Mouse (Mus musculus): ENCODE measurements around the gene Klc4.

Klc4 gene

DNA sequence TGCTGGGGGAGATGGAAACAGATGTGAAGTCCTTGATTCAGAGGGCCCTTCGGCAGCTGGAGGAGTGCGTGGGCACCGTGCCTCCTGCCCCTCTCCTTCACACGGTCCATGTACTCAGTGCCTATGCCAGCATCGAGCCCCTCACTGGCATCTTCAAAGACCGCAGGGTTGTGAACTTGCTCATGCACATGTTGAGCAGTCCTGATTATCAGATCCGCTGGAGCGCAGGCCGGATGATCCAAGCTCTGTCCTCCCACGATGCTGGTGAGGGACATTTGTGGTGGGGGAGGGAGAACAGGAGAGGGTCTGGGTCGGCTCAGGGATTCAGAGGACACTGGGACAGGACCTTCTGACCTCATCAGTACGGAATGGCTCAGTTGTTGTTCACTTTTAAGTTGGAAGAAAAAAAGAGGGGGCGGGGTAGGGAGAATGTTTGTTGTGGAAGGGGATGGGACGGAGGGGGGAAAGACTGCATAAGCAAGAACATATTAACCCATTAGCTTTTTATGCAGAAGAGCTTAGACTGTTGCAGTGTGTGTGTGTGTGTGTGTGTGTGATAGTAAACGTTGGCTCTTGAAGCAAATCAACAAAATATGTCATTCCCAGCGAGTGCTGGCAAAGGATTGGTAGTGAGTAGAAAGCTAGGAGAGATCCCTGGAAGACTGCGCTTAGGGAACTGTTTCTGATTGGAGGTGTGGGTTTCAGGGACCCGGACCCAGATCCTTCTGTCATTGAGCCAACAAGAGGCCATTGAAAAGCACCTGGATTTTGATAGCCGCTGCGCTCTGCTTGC is 6.1 kb upstream of the Klc4 start:
- DNase-seq (ENCODE audit: low read depth, low spot score) = no peak

DNA sequence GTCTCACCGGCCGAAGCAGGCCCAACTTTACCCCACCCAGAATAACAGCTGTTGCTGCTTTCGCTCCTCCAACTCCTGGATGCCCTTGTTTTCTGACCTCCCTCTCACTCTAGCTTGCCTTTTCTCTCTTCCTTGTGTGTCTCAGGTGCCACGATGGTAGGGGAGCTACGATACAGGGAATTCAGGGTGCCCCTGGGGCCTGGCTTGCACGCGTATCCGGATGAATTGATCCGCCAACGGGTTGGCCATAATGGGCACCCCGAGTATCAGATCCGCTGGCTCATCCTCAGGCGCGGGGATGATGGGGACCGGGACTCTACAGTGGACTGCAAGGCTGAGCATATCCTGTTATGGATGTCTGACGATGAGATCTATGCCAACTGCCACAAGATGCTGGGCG is 5.5 kb upstream of the Klc4 start:
- DNase-seq (ENCODE audit: low read depth, low spot score) = peak; percentile 33

DNA sequence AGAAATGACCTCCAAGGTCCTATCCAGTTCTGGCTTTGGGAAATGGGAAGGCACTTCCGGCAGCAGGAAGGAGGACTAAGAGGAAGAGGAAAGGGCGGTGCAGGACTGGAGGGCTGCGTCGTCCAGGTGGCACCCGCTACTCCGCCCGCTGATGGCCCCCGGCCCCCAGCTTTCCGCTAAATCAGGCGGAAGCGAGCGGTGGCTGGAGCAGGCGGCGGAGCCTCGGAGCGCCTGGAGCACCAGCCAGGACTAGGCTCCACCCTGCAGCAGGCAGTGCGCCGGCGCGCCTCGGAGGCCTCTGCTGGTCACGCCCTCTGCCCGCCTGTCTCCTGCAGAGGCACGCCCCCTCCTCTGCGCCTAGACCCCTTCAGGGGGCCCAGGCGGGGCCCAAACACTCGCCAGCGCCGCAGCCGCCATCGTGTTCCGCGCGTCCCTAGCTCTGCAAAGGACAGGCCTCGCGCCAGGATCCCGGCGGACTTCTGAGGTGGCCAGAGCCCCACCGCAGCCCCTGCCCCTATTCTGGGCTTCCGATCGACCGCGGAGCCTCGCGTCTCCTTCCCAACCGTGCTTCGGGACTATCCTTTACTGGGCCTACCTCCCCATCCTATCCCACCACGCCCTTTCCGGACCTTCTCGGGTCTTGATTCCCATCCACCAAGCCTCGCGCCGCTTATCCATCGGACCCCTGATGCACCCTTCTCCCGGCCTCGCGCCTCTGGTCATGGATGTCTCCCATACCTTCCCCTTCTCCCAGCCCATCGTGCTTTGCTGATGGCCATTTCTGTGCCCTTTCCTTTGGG is 4.6 kb upstream of the Klc4 start, which contains the start of gene Cul7:
Cul7 (plus strand) TSS at position 106 of the 800 bp plus-strand sequence.
- DNase-seq (ENCODE audit: low read depth, low spot score) = peak; percentile 90

DNA sequence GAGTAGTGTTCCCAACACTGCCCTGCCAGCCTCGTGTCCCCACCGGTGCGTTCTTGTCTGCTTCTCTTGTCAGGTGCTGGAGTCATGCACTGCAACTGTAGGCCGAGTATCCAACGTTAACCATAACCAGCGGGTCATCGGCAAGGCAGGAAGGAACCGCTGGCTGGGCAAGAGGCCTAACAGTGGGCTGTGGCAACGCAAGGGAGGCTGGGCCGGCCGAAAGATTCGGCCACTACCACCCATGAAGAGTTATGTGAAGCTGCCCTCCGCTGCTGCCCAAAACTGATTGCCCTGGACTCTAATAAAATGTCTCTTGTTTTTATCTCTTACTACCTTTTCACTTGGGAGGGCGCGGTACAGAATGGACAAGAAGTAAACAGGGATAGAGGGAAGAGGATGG is 4.0 kb upstream of the Klc4 start:
- DNase-seq (ENCODE audit: low read depth, low spot score) = peak; percentile 41

DNA sequence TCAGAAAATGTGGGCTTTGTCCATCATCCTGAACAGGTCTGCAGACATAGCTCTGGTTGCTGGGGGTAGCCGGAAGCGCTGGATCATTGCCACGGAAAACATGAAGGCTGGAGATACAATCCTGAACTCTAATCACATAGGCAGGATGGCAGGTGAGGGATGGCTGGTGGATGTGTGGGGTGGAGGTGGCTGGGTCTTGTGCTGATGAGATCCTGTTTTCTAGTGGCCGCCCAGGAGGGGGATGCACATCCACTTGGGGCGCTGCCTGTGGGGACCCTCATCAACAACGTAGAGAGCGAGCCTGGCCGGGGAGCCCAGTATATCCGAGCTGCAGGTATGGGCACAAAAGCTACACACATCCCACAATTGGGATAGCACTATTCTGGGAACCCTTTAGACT is 2.6 kb upstream of the Klc4 start:
- no peak for DNase-seq (ENCODE audit: low read depth, low spot score)

DNA sequence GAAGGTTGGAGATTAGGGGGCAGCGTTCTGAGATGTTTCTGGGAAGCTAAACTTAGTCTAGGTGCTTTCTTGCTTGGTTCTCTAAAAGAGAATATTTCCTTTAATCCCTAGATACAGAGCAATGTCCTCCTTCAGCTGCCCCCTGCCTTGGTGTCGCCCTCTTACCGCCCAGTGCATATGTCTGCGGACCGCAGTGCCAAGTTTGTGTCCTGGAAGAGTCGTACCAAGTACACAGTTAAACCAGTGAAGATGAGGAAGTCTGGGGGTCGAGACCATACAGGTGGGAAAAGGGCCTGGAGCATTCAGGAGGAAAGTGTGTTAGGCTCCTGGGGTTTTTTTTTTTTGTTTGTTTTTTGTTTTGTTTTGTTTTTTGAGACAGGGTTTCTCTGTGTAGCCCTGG is 1.5 kb upstream of the Klc4 start:
- no peak for DNase-seq (ENCODE audit: low read depth, low spot score)

DNA sequence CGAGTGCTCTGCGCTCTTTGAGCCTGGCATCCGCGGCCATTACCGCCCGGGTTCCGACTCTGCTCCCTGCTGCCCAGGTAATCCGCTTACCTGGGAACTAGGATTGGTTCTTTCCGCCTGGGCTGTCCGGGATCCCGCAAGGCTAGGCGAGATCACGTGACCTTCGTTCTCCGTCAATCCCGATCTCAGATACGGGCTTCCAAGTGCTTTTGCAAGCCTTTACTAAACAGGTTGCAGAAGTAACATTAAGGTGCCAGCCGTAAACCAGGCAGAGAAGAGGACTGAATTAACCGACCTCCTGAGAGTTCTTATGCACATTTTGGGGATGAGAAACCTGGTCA is 470 bp upstream of the Klc4 start:
- no peak for DNase-seq (ENCODE audit: low read depth, low spot score)

DNA sequence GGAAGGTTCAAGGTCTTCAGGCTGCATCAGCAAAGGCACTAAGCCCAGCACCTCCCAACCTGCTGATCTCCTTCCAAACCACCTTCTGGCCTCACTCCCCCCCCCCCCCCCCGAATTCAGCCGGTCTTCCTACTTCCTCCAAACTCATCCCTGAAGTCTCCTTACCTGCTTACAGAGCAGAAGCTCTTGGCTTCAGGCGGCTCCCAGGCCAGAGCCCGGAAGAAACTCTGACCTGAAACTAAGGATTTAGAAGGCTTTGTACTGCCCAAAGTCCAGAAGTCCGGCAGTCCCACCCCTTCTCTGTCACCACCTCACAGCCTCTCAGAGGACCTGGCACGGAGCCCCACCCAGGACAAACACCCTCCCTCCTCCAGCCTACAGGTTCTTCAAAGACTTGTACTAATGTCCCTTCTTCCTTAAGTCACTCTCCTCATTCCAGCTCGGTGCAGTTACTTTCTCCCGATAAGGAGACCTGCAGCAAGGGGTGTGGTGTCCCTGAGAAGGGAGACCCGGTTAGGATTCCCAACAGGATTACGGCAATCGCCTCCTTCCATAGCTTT is 826 bp downstream of the Klc4 start:
- peak; percentile 65 for DNase-seq (ENCODE audit: low read depth, low spot score)

DNA sequence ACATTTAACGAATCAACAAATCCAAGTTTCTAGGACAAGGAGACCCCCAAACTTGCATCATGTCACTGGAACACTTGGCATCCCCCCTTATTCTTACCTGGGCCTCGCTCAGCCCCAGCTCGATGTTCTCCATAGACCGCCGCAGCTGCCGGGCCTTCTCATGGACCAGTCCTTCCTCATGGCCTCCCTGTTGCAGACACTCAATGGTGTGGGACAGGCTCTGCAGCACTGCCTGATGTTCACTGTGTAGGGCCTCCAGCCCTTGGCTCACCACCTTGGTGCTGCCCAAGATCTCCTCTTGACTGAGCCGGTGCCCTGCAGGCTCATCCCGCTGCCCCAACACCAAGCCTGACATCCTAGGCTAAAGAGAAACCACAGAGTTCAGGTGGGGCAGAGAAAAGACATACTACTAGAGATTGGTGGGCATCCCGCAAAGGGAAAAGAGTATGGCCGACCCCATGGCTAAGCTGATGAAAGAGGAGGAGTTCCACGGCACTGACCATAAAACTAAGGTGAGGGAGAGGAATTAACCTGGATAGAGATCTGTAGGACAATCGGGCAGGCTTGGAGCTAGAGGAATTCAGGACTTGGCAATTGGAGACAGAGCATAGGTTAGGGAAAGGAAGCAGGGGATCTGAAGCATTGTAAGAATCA is 1.5 kb downstream of the Klc4 start:
- DNase-seq (ENCODE audit: low read depth, low spot score) = no peak

DNA sequence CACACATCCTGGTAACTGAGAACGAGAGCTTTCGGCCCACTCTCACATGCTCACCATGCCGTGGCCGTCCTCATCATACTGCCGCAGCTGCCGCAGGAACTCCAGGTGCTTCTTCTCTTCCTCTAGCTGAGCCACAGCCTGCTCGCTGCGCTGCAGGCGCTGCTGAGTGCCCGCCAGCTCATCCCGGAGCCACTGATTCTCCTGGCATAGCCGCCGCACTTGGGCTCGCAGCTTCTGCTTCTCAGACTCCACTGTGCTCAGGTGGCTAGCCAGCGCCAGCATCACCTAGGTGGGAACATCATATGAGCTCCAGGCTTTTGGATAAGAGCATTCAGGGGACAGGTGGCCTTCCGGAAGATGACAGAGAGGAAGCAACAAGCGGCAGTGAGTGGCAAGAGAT is 3.8 kb downstream of the Klc4 start:
- DNase-seq (ENCODE audit: low read depth, low spot score) = no peak

DNA sequence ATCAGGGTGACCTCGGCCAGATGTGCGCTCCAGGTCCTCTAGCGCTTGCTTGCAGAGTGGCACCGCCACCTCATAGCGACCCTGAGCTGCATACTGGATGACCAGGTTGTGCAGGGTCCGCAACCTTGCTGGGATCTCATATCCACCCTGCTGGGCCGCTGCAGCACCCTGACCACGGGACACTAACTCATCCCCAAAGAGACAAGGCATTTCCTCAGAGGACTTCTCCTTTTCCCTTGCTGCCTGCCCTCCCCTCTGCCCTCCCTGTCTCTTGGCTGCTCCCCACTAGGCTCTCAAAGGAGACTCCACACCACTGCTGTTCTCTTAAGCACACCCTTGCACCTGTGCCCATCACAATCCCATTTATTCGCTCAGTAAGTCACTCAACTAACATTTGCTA is 5.9 kb downstream of the Klc4 start:
- DNase-seq (ENCODE audit: low read depth, low spot score) = no peak

DNA sequence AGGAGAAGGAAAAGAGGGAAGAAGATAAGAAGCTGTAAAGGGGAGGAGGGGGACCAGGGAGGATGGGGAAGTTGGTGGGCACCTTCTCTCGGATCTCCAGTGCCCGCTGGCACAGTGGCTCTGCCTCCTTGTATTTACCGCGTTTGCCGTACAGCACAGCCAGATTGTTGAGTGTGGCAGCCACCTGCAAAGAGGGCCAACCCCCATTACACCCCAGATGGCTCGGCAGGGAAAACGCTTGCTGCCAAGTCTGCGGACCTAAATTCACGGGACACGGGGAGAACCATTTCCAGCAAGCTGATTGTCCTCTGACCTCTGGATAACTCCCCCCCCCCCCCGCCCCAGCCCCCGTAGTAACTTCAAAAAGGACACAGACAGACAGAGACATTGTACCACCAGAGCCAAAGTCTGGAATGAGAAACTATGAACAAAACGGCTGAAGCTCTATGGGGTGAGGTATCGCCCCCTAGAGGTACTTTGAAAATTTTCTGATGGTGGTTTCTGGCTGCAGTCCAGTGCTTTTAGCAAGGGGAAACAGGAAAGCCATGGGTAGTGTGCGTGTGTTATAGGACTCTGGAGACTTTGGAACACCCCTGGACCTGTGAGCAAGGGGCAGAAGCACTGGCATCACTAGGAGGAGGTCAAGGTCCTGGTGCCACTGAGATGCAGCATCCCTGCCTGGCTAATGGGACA is 8.8 kb downstream of the Klc4 start:
- DNase-seq (ENCODE audit: low read depth, low spot score) = peak; percentile 93

DNA sequence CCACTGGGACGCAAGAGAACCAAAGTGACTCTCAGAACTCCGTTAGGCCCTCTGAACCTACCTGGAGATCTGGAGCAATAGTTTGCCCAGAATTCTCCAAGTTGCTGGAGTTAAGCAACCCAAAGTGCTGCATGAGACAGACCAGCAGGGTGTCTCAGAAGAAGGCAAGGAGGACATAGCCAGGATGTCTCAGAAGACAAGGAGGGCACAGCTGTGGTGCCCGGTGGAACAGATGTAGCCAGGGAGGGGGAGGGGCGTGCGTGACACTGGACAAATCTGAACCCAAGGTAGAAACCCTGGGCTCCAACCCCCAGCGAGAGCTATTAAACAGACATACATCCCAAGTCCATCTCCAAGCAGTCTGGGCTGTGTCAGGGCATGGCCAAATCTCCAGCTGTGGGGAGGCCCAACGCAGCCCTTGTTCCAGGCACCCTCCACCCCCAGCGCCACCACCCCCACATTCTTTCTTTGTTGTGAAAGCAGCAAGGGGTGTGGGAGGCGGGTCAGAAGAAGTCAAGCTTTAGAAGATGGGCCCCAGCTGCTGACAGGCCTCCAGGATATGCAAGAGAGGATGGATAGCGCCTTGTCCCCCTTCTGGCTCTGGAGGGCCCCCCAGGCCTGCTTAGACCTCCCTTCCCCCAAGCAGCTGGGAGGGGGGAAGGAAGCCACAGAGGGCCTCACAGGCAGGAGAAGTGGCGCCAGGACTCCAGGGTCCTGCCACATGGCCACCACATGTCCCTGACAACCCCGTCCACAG is 16.0 kb downstream of the Klc4 start:
- peak; percentile 75 for DNase-seq (ENCODE audit: low read depth, low spot score)

DNA sequence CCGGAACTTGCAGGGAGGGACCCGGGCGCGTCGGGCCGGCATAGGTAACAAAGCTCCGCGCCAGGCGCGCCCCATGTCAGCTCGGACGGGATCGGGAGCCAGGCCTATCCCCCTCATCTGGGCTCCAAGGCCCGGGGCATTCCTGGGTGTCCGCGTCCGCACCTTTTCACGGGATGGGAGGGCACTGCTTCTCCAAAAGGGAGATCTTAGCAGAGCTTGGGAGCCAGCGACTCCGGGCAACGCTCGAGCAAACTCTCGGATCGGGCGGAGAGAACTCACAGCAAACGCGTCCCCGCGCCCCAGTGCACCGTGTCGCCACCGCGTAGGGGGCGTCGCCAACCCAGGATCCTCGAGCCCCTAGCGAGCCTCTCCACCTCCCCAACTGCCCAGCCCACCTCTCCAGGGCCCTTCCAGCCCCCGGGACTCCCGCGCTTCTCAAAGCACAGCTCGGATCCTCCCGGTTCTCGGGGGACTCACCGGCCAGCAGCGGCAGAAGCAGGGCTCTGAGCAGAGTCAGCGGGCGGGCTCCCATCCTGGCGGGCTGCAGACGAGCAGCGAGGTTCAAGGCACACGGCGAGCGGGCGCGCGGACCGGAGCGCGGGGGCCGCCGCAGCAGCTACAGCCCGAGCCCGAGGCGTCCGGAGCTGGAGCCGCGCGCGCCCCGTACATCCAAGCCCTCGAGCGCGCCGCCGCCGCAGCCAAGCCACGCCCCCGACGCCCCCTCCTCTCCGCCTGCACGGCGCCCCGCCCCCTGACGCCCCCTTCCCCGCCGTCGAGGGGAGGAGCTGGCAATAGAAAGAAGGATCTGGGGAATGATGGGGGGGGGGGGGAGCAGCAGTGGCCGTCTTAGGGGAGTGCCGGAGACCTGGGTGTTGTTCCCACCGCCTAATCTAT is 16.8 kb downstream of the Klc4 start, which contains the start of gene Ptk7:
Ptk7 (minus strand) TSS at position 714 of the 894 bp plus-strand sequence.
- peak; percentile 43 for DNase-seq (ENCODE audit: low read depth, low spot score)

DNA sequence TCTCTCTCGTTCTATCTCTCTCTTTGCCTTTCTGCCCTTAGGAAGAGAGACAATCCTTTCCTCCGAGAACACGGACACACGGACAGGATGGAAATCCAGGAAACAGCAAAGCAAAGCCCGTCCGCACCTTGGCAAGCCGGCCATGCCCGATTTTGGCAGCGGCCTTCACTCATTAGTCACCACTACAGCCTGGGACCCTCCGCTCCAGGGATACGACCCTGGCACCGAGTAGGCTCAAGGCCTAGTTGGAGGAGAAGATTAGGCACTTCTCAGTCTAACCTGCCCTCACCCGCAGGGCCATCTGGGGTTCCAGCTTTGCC is 17.4 kb downstream of the Klc4 start:
- peak; percentile 43 for DNase-seq (ENCODE audit: low read depth, low spot score)

DNA sequence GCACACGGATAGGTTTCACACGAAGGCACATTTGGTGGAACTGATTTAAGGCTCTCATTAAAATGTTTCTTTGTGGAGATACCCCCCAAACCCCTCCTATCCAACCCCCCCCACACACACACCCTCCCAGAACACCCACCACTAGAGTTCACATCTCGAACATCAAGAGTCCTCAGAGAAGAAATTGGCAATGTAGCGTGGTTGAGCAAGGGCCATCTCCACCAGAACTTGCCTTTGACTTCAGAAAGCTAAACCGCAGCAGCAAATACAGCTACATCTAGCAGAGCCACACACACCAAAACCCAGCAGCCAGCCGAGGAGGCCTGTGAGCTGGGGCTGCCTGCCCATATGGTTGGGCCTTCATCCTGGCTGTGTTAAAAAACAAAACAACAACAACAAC is 18.4 kb downstream of the Klc4 start:
- no peak for DNase-seq (ENCODE audit: low read depth, low spot score)

DNA sequence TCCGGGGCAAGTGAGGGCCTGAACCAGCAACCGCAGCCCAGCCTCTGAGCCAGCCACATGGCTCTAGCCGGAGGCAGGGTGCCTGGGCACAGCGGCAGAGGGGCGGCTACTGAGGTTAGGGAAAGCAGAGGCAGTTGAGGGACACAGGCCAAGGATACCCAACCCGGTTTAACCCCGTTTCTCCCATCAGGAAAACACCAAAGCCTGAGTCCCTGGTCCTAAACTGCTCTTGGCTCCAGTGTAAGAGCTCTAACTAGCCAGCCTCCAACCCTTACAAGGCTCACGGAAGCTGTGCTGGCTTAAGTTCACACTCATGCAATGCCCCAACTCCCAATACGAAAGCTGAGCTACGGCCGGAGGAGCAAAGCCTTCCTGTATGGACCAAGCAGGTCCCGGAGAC is 21.2 kb downstream of the Klc4 start:
- DNase-seq (ENCODE audit: low read depth, low spot score) = no peak

DNA sequence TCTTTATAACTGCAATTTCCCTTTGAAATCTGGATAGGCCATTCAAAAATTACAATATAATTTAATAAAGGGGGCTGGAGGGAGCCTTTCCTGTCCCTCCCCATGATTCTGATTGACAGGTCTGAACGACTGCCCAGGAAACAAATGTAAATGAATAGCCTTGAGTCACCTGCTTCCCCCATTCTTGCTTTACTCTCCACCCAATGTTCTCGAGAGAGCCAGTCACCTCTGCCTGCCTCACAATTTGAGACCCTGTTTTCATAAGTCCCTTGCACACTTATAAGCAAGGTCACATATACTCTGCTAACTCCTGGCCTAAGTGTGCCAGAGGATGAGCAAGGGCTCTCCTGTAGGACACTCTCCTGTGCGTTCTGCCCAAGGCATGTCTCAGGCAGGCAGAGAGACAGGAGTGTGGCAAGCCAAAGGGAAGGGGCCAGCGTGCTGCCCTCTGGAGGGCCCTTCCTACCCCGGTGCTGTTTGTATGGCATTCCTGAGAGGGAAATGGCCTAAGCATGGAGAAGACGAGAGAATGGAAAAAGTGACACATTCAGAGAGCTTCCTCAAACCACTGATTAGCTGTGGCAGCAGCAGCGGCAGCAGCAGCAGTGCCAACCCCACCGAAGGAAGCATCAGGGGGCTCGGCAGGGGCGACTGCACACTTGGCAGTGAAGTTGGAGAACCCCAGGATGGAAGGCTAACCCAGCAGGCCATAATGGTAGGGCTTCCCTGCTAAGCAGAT is 21.8 kb downstream of the Klc4 start:
- peak; percentile 69 for DNase-seq (ENCODE audit: low read depth, low spot score)

DNA sequence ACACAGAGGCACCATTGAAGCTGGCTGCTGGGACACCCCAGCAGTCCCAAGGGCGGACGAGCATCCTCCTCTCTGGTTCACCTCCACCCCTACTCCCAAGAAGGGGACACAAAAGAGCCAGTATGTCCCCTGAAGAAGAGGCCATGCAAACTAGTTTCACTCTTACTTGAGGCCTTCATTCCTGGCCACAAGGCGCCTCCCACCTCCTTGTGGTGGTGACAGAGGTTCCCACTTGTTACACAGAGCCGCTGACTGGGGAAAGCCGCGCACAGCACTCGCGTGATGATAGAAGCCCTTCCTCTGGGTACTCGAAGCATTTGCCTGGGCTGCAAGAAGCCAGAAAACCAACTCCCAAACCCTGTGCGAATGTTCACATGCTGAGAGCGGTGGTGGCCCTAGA is 23.6 kb downstream of the Klc4 start:
- DNase-seq (ENCODE audit: low read depth, low spot score) = no peak

All from 3T3-L1 (cell line).